Mouse (Mus musculus) embryo, embryonic 10.5 days (tissue): ENCODE data around the gene Gm20388.

Experiments
- DNase-seq: peaks from one replicate; pipeline ENCODE4 v3.0.0-alpha.2; 2015; ENCODE audit warnings: low spot score

Gene Gm20388

DNA sequence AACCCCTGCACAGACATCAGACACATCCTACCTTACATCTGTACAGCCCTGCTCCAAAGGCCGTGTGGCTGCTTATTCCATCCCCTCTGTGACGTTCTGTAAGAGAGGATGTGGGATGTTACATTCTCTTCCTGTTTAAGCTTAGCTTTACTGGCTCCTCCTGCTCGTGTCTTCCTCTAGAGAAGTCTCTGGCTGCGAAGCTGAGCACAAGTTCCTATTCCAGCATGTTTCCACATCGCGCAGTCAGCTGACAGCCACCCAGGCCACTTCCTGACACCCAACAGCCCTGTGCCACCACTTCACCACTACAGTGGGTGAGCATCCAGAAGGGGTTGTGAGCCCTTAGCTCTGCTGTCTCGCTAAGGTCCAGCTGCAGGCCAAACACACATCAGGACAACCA lies 1881.5 kb downstream of the Gm20388 start:
- no peak for DNase-seq

DNA sequence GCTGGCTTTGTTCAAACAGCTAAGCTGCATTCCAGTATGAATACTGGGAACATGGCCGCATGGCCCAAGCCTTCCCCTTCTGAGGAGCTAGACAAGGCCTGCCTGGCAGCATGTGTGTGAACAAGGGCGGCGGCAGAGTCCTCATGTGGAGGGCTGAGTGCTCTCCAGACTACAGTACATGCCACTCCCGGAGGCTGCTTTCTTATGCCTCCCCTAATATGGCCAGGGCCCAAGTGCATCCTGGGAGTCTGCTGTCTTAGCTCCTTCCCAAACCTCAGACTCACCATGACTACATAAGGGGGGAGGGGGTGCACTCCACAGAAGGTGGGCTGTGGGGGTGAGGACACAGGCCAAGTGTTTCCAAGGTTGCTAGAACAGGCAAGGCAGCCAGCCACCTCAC lies 1882.0 kb downstream of the Gm20388 start:
- DNase-seq = no peak

DNA sequence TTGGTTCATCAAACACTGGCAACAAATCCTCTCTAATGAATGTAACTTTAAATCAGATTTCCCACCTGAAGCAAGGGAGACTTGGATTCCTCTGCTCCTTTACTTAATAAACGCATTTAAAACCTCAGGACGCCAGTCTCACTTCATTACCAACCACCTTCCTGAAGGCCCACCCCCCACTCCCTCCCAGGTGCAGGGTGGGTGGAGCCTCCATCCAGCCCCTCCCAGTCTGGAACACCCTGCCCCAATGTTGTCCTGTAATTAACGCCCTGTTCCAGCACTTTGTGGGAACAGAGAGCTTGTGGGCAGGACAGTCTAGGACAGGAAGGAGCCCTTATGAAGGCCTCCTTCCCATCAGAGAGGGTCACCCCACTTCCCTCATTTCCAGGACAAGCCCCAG lies 1883.5 kb downstream of the Gm20388 start:
- DNase-seq = no peak

DNA sequence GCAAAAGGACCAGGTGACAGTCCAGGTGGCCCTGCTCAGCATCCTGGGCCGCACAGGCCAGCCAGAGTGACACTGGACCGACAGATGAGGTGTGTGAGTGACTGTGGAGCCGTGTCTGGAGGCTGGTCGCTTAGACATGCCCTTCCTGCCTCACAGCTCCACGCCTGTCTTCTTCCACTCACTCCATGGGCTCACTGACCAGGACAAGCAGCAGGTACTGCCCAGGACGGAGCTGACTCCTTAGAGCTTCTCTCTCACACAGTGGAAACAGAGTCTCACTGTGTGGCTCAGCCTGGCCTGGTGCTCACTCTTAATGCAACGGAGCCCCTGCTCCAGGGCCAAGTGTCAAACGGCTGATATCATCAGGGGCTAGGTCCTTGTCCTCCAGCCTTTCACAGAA lies 1884.8 kb downstream of the Gm20388 start:
- DNase-seq = no peak

DNA sequence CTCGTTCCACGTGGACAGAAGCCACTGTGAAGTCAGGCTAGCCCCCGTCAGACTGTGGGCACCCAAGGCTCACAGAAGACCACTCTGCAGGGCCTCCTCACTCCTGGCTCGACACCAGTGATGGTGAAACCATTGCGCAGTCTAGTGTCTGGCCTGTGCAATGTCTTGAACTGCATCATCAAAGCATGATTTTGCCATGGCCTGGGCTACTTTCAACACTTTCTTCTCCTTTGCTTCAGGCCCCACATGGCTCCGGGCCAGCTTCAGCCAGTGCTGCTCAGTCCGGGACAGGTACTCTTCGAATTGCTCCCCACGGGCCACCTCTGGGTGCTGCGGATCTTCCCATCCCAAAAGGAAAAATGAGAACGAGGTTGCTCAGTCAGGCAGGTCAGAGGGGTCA lies 1885.8 kb downstream of the Gm20388 start:
- DNase-seq = no peak

DNA sequence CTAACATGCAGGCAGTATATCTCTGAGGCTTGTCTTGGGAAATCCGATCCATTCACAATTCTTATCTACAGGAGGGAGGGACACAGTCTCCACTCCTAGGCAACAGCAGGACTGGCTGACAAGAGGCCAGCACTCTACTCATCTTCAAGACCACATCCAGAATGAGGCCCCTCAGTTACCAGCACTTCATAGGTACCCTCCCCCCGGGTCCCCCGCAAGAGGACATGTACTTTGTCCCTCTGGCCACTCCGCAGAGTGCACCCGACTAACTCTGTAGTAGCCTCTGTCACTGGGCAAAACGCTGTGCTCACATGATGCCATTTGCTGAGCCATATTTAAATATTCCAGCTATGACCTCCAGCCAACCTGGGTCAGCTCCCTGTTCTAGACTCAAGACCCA lies 1887.8 kb downstream of the Gm20388 start:
- no peak for DNase-seq

DNA sequence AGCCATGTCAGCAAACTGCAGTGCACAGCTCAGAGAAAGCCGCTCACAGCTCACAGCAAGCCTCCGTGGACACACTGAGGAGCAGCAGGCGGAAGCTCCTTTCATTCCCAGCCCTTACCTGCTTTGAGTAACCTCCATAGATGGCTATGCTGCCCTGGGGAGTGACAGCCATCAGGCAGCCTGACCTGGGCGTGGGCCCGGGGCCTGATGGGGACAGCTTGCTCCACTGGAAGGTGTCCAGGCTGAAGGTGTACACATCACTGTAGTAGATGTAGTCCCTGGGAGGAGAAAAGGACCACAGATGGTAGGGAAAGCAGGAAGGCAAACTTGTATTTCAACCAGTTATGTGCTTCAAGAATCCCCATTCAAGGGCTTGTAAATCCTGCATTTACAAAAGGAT lies 1894.2 kb downstream of the Gm20388 start:
- no peak for DNase-seq

DNA sequence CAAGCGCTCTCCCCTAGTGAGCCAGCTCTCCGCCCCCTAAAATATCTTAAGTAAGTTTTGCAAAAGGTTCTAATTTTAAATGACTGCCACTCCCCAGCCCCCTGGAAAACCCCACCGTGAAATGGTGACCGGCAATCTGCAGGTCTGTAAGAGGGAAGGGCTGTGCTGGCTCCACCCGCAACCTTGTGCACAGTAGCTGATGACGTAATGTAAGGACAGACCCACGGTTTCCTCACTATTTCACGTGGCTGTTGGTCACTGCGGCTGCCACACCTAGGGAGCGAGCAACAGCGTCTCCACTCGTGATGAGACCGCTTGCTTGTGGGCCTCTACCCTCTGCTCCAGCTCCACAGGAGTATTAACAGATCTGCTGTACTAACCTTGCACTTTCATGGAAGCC lies 1895.5 kb downstream of the Gm20388 start:
- no peak for DNase-seq

DNA sequence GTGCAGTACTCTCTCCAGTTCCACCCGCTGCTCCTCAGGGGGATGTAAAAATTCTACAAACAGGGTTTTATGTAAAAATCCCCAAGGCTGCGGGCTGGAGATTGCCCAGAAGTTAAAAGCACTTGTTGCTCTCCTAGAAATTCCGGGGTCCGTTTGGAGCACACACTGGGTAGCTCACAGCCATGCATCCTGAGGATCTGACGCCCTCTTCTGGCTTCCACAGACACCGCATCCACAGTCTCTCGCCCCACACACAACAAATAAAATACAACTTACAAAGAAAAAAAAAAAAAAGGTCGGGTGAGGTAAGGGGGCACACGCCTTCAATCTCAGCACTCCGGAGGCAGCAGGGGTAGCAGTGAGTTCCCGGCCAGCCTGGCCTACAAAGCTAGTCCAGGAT lies 1897.4 kb downstream of the Gm20388 start:
- no peak for DNase-seq

DNA sequence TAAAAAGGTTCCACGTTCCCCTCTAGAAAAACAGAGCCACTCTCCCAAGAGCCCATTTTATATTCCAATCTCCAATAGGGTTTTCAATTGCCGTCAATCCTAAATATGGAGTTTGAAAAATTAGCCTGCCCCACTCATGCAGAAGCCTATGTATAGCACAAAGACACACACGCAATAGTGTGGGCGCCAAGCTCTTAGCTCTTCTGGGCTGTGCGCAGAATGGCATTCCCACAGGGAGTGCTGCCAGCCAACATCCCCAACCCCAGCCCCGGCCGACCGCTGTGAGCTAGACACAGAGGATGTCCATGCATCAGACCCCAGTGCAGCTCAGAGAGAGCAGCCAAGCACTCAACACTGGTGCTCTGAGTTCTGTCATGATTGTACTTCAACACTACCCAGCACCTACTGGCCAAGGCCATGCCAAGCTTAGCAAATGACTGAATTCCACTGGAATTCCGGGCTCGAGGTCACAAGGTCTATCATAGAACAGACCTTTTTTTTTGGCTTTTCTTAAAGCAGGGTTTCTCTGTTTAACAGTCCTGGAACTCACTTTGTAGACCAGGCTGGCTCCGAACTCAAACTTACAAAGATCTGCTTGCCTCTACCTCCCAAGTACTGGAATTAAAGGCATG lies 1899.0 kb downstream of the Gm20388 start:
- no peak for DNase-seq

DNA sequence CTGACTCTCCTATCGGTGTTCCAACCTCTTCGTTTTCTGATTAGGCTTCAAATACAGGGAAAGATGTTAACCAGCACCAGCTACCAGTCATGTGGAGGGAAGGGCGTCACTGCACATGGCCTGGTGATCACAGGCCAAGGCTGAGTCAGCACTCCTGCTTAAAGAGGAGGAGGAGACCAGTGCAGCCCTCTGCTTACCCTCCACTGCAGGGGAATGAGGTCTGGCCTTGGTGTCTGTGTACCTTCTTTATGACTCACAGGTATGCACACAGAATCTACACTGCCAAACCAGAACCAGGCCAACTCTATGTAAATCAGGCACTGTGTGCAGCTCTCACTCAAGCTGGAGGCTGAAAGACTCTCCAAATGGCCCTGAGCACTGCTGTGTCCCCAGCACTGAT lies 1900.9 kb downstream of the Gm20388 start:
- no peak for DNase-seq

DNA sequence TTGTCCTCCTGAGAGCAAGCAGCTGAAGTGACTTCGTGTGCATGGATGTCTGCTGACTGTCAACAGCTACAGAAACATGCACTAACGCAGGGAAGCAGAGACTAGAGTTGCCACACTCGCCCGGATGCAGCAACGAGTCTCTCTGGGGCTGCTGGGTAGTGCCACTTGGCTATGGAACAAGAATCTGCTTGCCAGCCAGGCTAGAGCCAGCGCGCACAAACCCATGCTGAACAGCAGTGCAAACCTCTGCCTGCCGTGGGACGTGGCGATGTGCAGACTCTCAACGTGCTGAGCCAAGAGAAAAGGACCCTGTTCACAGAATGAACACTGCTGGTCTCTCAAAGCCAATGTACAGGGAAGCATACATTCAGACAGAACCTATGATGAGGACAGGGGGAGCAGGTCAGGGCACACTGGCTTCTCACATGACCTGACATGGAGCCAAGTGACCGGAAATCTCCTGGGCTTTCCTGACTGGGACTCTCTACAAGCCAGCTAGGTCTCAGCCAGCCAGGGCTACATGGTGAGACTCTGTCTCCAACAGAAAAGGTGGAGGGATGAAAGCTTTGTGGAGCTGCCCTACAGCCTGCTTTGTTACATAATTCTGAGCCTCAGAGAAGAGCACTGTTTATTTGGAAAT lies 1901.4 kb downstream of the Gm20388 start:
- DNase-seq = no peak

DNA sequence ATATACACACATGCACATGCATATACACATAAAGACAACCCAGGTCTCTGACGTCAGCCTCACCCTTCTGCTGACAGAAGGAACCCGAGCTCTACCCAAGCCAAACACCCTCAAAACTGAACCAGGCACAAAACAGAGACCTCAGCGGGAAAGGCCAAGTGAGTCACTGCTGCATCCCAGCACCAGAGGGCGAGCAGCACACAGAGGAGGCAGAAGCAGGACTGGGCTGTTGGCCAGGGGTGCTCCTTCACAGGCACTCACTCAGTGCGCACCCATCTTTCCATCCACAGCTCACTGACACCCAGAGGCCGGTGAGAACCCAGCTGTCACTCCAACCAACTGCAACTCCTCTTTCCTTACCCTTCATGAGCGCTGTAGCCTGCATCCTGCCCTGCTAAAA lies 1907.6 kb downstream of the Gm20388 start:
- no peak for DNase-seq

DNA sequence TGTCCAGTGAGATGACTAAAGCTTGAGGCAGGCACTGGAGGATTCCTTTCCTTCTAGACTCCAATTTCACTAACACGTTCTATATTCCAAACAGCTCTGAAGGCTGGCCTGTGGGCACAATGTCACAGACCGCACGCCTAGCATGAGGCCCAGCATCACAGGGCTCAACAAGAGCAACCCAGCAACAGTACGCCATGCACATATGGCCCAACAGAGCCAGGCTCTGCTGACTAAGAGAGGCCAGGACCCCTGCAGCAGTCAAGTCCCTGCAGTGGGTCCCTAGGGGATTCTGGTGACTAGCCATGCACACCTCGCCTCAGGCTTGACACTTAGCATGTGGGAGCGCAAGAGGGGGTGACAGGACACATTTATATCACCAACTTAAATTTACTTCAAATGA lies 1910.2 kb downstream of the Gm20388 start:
- DNase-seq = no peak

DNA sequence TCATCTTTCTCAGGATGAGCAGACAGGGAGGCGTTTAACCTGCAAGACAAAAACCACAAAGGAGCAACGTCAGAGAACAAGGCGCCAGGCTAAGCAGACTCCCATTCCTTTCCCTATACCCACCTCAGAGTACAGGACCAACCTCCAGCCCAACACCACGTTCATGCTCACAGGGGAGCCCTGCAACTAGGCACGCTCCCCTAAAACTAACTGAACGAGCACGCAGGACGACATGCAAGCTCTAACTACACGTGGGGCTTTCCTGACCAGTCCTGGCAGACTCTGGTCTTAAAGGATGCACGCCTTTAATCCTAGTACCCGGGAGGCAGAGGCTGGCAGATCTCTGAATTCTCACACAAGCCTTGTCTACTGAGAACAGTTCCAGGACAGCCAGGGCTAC lies 1910.7 kb downstream of the Gm20388 start:
- DNase-seq = no peak

DNA sequence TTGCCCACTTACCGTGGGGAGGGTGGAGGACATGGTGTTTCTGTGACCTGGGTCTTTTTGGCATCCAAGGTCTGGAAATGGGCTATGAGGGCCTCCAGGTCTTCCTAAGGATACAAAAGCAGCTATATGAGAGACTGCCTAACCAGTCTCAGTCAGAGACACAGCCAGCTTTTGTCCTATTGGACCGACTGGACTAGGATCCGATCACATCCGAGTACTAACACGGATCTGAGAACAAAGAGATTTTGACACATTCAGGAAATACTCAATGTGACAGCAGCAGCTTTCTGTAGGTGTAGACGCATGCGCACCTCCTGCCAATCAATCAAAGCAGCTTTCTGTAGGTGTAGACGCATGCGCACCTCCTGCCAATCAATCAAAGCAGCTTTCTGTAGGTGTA lies 1911.1 kb downstream of the Gm20388 start:
- DNase-seq = no peak

DNA sequence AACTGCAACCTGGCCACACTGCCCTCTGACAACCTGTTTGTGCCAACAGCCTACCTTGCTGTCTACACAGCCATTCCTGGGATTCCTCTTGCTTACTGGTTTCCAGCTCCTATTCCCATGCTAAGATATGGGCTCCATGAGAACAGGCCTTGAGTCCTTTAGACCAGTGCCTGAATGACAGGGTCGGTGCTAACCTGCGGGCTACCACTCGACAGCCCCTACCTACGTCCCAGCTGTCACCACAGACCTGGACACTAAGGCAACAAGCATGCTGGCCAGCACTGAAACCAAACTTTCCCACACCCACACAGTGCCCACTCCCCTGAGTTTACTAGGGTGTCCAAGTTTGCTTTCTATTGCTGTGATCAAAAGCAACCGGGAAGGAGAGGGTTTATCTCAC lies 1917.1 kb downstream of the Gm20388 start:
- no peak for DNase-seq

DNA sequence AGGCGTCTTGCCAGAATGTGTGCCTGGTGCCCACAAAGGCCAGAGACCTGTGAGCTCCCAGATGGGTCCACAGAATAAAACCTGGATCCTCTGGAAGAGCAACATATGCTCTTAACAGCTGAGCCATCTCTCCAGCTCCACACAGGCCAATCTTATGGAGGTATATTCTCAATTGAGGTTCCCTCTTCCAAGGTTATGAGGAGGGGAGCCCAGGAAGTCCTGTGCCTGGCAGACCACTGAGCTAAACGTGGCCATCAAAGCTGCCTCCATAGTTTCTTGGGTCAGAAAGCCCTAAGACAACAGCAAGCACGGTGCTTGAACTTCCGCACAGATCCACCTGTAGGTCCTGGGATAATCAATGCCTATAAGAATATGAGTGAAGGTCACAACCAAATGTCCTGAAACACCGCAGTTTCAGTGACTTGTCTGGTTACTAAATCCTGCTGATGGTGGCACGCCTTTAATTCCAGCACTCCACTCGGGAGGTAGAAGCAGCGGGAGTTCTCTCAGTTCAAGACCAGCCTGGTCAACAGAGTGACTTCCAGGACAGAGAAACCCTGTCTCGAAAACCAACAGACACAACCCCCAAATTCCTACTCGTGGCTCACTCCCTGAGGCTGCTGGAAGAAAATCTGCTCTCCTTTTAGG lies 1917.9 kb downstream of the Gm20388 start:
- no peak for DNase-seq

DNA sequence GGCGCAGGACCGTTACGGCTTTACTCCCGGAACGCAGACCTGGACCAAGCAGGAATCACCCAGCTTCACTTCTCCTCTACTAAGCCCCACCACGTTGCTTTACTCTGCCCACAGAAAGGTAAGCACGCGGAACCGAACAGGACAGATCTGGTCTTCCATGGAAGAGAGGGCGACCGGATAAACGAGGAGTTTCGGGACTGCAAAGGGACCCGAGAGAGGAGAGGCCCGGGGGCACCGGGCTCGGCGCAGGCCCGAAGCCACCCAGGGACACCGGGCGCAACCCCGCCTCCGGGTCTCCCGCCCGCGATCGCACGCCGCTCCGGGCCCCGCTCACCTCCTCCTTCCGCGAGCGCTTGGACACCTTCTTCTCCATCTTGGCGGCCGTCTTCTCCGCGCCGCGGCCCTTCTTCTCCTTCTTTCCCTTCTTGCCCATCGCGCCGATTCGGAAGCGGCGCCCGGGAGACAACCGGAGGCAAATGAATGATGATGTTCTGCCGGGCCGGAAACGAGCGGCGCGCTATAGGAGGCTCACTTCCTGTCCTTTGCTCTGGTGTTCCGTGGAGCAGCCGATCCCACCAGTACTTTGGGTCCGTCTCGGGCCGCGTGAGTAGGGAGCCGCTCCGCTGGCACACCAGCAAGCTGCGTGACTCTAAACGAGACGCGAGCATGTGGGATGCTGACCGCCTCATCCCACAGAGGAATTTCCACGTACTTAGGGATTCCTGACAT lies 1918.6 kb downstream of the Gm20388 start, which contains the start of gene Klhdc4:
TSS of gene Klhdc4 (minus strand) at position 522 of the 729 bp plus-strand sequence.
- peak; percentile 95 for DNase-seq

DNA sequence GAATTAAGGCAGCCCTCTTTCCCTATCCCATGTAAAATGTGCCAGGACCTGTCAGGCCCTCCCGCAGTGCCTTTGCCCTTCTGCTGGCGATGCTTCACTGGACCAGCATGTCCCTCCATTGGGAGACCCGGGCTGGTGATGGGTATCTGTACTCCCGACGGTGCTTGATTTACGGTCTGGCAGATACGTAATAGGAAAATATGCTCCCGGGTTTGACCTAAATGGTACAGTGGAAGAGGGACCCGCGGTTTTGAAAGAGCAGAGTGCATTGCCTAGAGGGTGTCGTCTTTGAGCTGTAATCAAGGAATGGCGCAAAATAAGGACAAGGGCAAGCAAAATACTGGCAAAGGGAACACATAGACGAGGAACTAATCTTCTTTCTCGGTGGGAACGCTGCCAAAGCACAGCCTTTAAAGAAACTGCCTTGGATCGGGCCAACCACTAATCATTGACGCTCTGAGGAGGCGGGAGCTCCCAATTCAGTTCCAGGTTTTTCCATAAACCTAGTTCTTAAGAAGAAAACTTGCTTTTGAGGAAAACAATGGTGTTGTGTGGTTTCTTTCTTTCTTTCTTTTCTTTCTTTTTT lies 1919.2 kb downstream of the Gm20388 start:
- DNase-seq = no peak

DNA sequence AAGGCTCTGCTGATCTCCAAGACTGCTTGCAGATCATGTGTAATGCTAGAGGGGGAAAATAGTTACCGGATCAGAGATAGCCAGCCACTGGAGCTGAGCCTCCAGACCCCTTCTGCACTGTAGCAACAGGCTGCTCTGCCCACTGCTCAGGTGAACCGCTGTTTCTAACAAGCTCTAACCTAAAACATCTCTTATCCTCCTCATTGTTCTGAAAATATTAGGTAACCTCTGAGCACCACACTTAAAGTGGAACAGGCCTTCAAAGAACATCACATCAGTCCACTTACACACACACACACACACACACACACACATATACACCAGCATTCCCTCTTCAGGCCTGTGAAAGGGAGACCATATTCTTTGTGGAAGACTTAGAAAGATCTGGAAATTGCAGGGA lies 1921.4 kb downstream of the Gm20388 start:
- no peak for DNase-seq

DNA sequence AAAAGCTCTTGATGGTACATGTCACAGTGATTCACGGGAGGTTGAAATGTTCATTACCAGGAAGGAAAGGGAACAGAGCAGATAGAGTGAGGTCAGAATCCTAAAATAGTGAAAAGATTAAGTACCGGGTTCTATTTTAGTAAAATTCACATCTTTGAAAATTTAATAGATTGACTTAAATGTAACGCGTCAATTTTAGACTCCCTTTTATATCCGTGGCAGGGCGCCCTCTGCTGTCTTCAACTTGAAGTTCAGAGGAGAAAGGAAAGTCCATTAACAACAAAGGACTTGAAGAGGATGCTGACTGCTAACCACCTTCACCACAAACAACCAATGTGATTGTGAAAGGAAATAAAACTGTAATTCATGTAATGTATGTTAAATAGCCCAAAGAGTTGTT lies 1921.9 kb downstream of the Gm20388 start:
- peak; percentile 85 for DNase-seq

DNA sequence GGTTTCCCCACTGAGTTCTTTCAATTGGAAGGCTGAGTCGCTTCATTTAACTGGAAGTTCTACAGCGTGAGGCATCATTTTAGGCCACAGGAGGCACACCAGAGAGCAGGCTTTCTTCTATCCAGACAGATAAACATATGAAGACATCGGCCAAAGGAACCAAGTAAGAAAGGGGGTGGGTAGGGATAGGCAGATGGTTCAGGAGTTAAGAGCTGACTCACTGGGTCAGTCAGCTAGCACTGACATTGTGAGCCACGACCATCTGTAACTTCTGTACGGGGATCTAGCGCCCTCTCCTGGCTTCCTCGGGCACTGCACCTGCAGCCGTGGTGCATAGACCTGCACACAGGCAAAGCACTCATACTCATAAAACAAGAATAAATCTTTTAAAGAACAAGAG lies 1930.6 kb downstream of the Gm20388 start:
- DNase-seq = peak; percentile 56
